Comparison of ENCODE assay signal across 24 mouse cellular contexts in genomic region chr8:52355226-52355625, GRCm38 (mm10).
A peak's percentile ranks its signal among the peaks of the same experiment; 100 is the strongest.
DNase-seq lines count a peak whose midpoint lies in the region; ATAC-seq lines count a peak whose summit lies in the region.
"Had no signal": no experiment of that assay in that cellular context is flagged by ENCODE, and none has a peak within 500 bp of the region (broad histone marks: within the 10 kb centered on the region; RNA-seq: fewer than 3 reads in every experiment).

No protein-coding gene starts in this region.

- no peaks in the 10 kb centered on the region for H3K9me3 ChIP-seq in midbrain, embryonic 15.5 days

- WGBS in midbrain, embryonic 15.5 days: 90% methylated on average over 3 of the region's 3 CpGs

- no peak overlapping the region for H3K4me3 ChIP-seq in midbrain, embryonic 15.5 days

- H3K4me1 ChIP-seq in midbrain, embryonic 15.5 days: no peaks in the 10 kb centered on the region

- no peak overlapping the region for H3K9ac ChIP-seq in midbrain, embryonic 15.5 days

- H3K27ac ChIP-seq in midbrain, embryonic 15.5 days: no peak overlapping the region

- DNase-seq in ES-CJ7 (ENCODE audit: low read depth, low spot score) (peak; percentile 56), R1 (ENCODE audit: low read depth, low spot score) (peak; percentile 70), ZHBTc4 (ENCODE audit: low read depth, low spot score) (peak; percentile 59)
- DNase-seq in cerebellum, postnatal 14 days: no peak
- DNase-seq: adrenal gland, adult 2 months; adrenal gland, adult 8-10 months; adrenal gland, postnatal 10 days; adrenal gland, postnatal 14 days; adrenal gland, postnatal 25 days; adrenal gland, postnatal 36 days; B cell, adult 2 months; cerebellum, adult 11 months; cerebellum, adult 11-12 months; cerebellum, adult 18-20 months; cerebellum, adult 2 months; cerebellum, adult 8-10 months; cerebellum, adult 9-10 months had no signal

- H3K4me2 ChIP-seq in midbrain, embryonic 15.5 days: no peak overlapping the region

- H3K36me3 ChIP-seq in midbrain, embryonic 15.5 days (replicated peaks): no peaks in the 10 kb centered on the region
- H3K36me3 ChIP-seq: G1E had no signal

- no peaks in the 10 kb centered on the region for H3K27me3 ChIP-seq in midbrain, embryonic 15.5 days (replicated peaks)
- H3K27me3 ChIP-seq: CH12.LX, Patski had no signal

- no peak for ATAC-seq in midbrain, embryonic 15.5 days (replicated peaks)
- no peak for ATAC-seq in erythroid progenitor cell, adult 5-6 weeks (replicated peaks; ENCODE audit: low FRiP score, poor library complexity, severe bottlenecking)
- ATAC-seq: activated CD4-positive, CD25-positive, alpha-beta regulatory T cell, adult 4 months; CD4-positive, CD25-positive, alpha-beta regulatory T cell, adult 4 months; Patski had no signal

Comparison
In these comparisons a context has a peak if more than half of its experiments do, and no peak if none do; other contexts are left out.
1. DNase-seq: peak in ES-CJ7 (single experiment), R1 (single experiment) and ZHBTc4 (single experiment); none in cerebellum, postnatal 14 days (0 of 2).